Mouse (Mus musculus): ENCODE results near the gene Lrrc58. TPM values are rescaled to one million over a fixed set of nuclear protein-coding genes. Genes with fewer than 3 reads are reported as not detected.

Lrrc58 gene
- polyA plus RNA-seq, 1 experiment from 2014 or later, result 61.2 TPM

DNA sequence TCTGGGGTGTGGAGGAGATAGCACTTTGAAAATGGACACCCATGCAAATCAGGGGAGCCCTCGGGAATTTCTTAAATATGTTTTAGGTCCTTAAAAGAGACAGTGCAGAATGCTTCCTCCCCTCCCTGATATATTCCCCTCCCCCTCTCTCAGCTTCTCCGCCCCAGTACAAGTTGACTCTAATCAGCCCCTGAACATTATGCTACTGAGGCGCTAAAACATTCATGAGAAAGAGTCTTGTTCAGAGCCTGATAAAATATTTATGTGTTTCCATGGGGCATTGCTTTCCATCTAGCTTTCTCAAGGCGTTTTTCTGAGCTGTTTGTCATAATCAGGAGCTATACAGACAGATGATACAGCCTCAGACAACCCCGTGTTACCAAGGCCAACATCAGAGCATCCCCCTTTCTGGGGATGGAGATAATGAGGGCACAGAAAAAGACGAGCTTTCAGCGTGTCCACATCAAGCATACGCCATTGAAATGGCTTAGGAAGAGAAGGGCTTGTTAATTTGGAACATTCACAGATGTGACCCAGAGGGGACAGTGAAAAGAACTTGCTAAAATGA is 52.7 kb downstream of the Lrrc58 start:
- no peak overlapping the region for H3K4me3 ChIP-seq (ENCODE audit: low read depth, low read length)
- H3K27me3 ChIP-seq (ENCODE audit: control insufficient read depth, insufficient read depth, low read length), result 0 out of 2 replicates have a peak, but pooled peaks cover 4% of the 10 kb centered on the region
- no peak overlapping the region for H3K4me2 ChIP-seq (replicated peaks; ENCODE audit: low read depth, low read length)
- H3K9ac ChIP-seq (replicated peaks; ENCODE audit: low read depth, low read length), result no peak overlapping the region
- no peaks in the 10 kb centered on the region for H3K36me3 ChIP-seq (ENCODE audit: control insufficient read depth, insufficient read depth, low read length)
- no peak for ATAC-seq (ENCODE audit: insufficient number of reproducible peaks, insufficient read depth, low FRiP score, low read depth)
- H3K27ac ChIP-seq (ENCODE audit: low read length), result no peak overlapping the region
- 70% methylated on average over 8 of the region's 8 CpGs for WGBS
- H3K4me1 ChIP-seq (ENCODE audit: control insufficient read depth, insufficient read depth, low read length), result no peaks in the 10 kb centered on the region
- H3K9me3 ChIP-seq (ENCODE audit: control insufficient read depth, low read depth, low read length), result no peaks in the 10 kb centered on the region

- H3K27ac ChIP-seq (ENCODE audit: low read length), result no peak overlapping the region
- no peaks in the 10 kb centered on the region for H3K27me3 ChIP-seq (ENCODE audit: control insufficient read depth, insufficient read depth, low read length)
- H3K9ac ChIP-seq (replicated peaks; ENCODE audit: low read depth, low read length), result no peak overlapping the region
- no peak overlapping the region for H3K4me2 ChIP-seq (replicated peaks; ENCODE audit: low read depth, low read length)
- ATAC-seq (ENCODE audit: insufficient number of reproducible peaks, insufficient read depth, low FRiP score, low read depth), result no peak
- H3K9me3 ChIP-seq (ENCODE audit: control insufficient read depth, low read depth, low read length), result no peaks in the 10 kb centered on the region
- H3K4me1 ChIP-seq (ENCODE audit: control insufficient read depth, insufficient read depth, low read length), result no peaks in the 10 kb centered on the region
- H3K4me3 ChIP-seq (ENCODE audit: low read depth, low read length), result no peak overlapping the region
- 65% methylated on average over 7 of the region's 7 CpGs for WGBS
- H3K36me3 ChIP-seq (ENCODE audit: control insufficient read depth, insufficient read depth, low read length), result no peaks in the 10 kb centered on the region
Observed at GRCm38 (mm10) chr16:37926087-37926486, 57.9 kb downstream of the Lrrc58 start.

DNA sequence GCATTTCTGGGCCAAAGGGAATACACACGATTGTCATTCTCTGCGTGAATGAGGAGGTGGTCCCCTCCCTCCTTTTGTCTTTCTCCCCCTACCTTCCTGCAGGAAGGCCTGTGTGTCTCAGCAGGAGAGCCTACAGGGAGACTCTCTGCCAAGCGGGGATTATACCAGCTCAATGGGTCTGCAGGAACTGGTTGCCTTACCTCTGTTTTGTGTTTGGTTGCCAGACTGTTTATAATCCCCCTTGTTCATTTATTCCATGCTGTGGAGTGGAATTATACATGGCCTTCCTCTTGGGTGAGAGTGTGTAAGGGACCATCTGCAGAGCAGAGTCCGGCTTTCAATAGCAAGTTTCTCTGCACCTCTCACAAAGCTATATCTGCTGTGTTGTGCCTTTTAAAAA is 58.9 kb downstream of the Lrrc58 start:
- no peak overlapping the region for H3K27ac ChIP-seq (ENCODE audit: low read length)
- no peak overlapping the region for H3K9ac ChIP-seq (replicated peaks; ENCODE audit: low read depth, low read length)
- no peak overlapping the region for H3K4me2 ChIP-seq (replicated peaks; ENCODE audit: low read depth, low read length)
- no peak for ATAC-seq (ENCODE audit: insufficient number of reproducible peaks, insufficient read depth, low FRiP score, low read depth)
- no peaks in the 10 kb centered on the region for H3K4me1 ChIP-seq (ENCODE audit: control insufficient read depth, insufficient read depth, low read length)
- no peaks in the 10 kb centered on the region for H3K36me3 ChIP-seq (ENCODE audit: control insufficient read depth, insufficient read depth, low read length)
- WGBS, result 47% methylated on average over 4 of the region's 4 CpGs
- H3K4me3 ChIP-seq (ENCODE audit: low read depth, low read length), result no peak overlapping the region
- no peaks in the 10 kb centered on the region for H3K27me3 ChIP-seq (ENCODE audit: control insufficient read depth, insufficient read depth, low read length)
- H3K9me3 ChIP-seq (ENCODE audit: control insufficient read depth, low read depth, low read length), result no peaks in the 10 kb centered on the region

GRCm38 (mm10) chr16:37929006-37929405 is 60.8 kb downstream of the Lrrc58 start:
- Histone ChIP-seq H3K4me2 (replicated peaks; ENCODE audit: low read depth, low read length) (no peak overlapping the region), H3K9me3 (ENCODE audit: control insufficient read depth, low read depth, low read length) (no peaks in the 10 kb centered on the region), H3K36me3 (ENCODE audit: control insufficient read depth, insufficient read depth, low read length) (no peaks in the 10 kb centered on the region), H3K27ac (ENCODE audit: low read length) (no peak overlapping the region), H3K4me1 (ENCODE audit: control insufficient read depth, insufficient read depth, low read length) (no peaks in the 10 kb centered on the region), H3K27me3 (ENCODE audit: control insufficient read depth, insufficient read depth, low read length) (no peaks in the 10 kb centered on the region), H3K4me3 (ENCODE audit: low read depth, low read length) (no peak overlapping the region), H3K9ac (replicated peaks; ENCODE audit: low read depth, low read length) (no peak overlapping the region)
- 44% methylated on average over 2 of the region's 2 CpGs for WGBS
- ATAC-seq (ENCODE audit: insufficient number of reproducible peaks, insufficient read depth, low FRiP score, low read depth), result no peak

DNA sequence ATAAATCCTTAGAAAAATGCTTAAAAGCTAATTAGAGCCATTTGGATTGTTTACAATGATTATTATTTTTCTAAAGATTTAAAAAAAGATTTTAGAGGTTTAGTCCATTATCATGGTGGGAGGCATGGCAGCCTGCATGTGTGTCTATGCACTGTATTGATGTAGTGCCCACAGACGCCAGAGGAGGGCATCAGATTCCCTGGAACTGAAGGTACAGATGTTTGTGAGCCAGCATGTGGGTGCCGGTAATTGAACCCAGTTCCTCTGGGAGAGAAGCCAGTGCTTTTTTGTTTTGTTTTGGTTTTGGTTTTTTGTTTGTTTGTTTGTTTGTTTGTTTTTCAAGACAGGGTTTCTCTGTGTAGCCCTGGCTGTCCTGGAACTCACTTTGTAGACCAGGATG is 61.4 kb downstream of the Lrrc58 start:
- no peak for ATAC-seq (ENCODE audit: insufficient number of reproducible peaks, insufficient read depth, low FRiP score, low read depth)
- no peak overlapping the region for H3K4me3 ChIP-seq (ENCODE audit: low read depth, low read length)
- no peaks in the 10 kb centered on the region for H3K27me3 ChIP-seq (ENCODE audit: control insufficient read depth, insufficient read depth, low read length)
- WGBS, result 85% methylated on average over 2 of the region's 2 CpGs
- no peak overlapping the region for H3K4me2 ChIP-seq (replicated peaks; ENCODE audit: low read depth, low read length)
- H3K4me1 ChIP-seq (ENCODE audit: control insufficient read depth, insufficient read depth, low read length), result no peaks in the 10 kb centered on the region
- H3K9me3 ChIP-seq (ENCODE audit: control insufficient read depth, low read depth, low read length), result no peaks in the 10 kb centered on the region
- H3K27ac ChIP-seq (ENCODE audit: low read length), result no peak overlapping the region
- no peaks in the 10 kb centered on the region for H3K36me3 ChIP-seq (ENCODE audit: control insufficient read depth, insufficient read depth, low read length)
- H3K9ac ChIP-seq (replicated peaks; ENCODE audit: low read depth, low read length), result no peak overlapping the region

DNA sequence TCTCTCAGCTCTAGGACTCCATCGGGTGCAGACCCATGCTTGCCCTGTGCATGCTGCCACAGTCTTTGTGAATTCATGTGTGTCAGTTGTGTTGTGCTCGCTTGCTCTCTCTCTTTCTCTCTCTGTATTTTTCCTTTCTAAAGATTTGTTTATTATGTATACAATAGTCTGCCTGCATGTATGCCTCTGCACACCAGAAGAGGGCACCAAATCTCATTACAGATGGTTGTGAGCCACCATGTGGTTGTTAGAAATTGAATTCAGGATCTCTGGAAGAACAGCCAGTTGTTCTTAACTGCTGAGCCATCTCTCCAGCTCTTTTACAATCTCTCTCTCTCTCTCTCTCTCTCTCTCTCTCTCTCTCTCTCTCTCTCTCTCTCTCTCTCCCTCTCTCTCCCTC is 66.7 kb downstream of the Lrrc58 start:
- 83% methylated on average over 2 of the region's 2 CpGs for WGBS
- H3K36me3 ChIP-seq (ENCODE audit: control insufficient read depth, insufficient read depth, low read length), result no peaks in the 10 kb centered on the region
- H3K9ac ChIP-seq (replicated peaks; ENCODE audit: low read depth, low read length), result no peak overlapping the region
- no peak for ATAC-seq (ENCODE audit: insufficient number of reproducible peaks, insufficient read depth, low FRiP score, low read depth)
- H3K27ac ChIP-seq (ENCODE audit: low read length), result no peak overlapping the region
- no peaks in the 10 kb centered on the region for H3K27me3 ChIP-seq (ENCODE audit: control insufficient read depth, insufficient read depth, low read length)
- no peaks in the 10 kb centered on the region for H3K4me1 ChIP-seq (ENCODE audit: control insufficient read depth, insufficient read depth, low read length)
- no peak overlapping the region for H3K4me3 ChIP-seq (ENCODE audit: low read depth, low read length)
- H3K4me2 ChIP-seq (replicated peaks; ENCODE audit: low read depth, low read length), result no peak overlapping the region
- no peaks in the 10 kb centered on the region for H3K9me3 ChIP-seq (ENCODE audit: control insufficient read depth, low read depth, low read length)

GRCm38 (mm10) chr16:37937276-37937675 is 69.1 kb downstream of the Lrrc58 start:
- no peak overlapping the region for H3K27ac ChIP-seq (ENCODE audit: low read length)
- no peaks in the 10 kb centered on the region for H3K4me1 ChIP-seq (ENCODE audit: control insufficient read depth, insufficient read depth, low read length)
- no peak overlapping the region for H3K4me2 ChIP-seq (replicated peaks; ENCODE audit: low read depth, low read length)
- no peak overlapping the region for H3K9ac ChIP-seq (replicated peaks; ENCODE audit: low read depth, low read length)
- H3K9me3 ChIP-seq (ENCODE audit: control insufficient read depth, low read depth, low read length), result no peaks in the 10 kb centered on the region
- H3K4me3 ChIP-seq (ENCODE audit: low read depth, low read length), result no peak overlapping the region
- ATAC-seq (ENCODE audit: insufficient number of reproducible peaks, insufficient read depth, low FRiP score, low read depth), result no peak
- no peaks in the 10 kb centered on the region for H3K27me3 ChIP-seq (ENCODE audit: control insufficient read depth, insufficient read depth, low read length)
- H3K36me3 ChIP-seq (ENCODE audit: control insufficient read depth, insufficient read depth, low read length), result no peaks in the 10 kb centered on the region
- WGBS, result 74% methylated on average over 8 of the region's 8 CpGs

Other genes starting within 250 kb of the Lrrc58 start
- 62.5 and 69.3 TPM in 2 replicates for gene Ndufb4, start 213.9 kb upstream of the Lrrc58 start, polyA plus RNA-seq (2014; fragmentation: Nextera tagmentation; extraction: Ambion mirVana)
- gene Fstl1, start 91.5 kb upstream of the Lrrc58 start, polyA plus RNA-seq (2014; fragmentation: Nextera tagmentation; extraction: Ambion mirVana), result 519 and 542 TPM in 2 replicates
- gene Gm36028, start 7.2 kb upstream of the Lrrc58 start, polyA plus RNA-seq (2014; fragmentation: Nextera tagmentation; extraction: Ambion mirVana), result not detected in 2 replicates
- gene Gpr156, start 48.1 kb downstream of the Lrrc58 start, polyA plus RNA-seq (2014; fragmentation: Nextera tagmentation; extraction: Ambion mirVana), result 0.21 and 0.39 TPM in 2 replicates
- gene Gsk3b, start 220.6 kb downstream of the Lrrc58 start, polyA plus RNA-seq (2014; fragmentation: Nextera tagmentation; extraction: Ambion mirVana), result 80.0 and 81.2 TPM in 2 replicates